Mouse (Mus musculus) right cerebral cortex, postnatal 10 days (tissue): ENCODE results near the gene Cdc42ep4.
A peak's percentile ranks its signal among the peaks of the same experiment; 100 is the strongest.

ENCODE experiments used
- DNase-seq, 2 experiments: peaks; one replicate each; pipeline ENCODE4 v3.0.0; 2021; ENCODE audit warnings: low spot score in 2 of 2

Cdc42ep4 gene

DNA sequence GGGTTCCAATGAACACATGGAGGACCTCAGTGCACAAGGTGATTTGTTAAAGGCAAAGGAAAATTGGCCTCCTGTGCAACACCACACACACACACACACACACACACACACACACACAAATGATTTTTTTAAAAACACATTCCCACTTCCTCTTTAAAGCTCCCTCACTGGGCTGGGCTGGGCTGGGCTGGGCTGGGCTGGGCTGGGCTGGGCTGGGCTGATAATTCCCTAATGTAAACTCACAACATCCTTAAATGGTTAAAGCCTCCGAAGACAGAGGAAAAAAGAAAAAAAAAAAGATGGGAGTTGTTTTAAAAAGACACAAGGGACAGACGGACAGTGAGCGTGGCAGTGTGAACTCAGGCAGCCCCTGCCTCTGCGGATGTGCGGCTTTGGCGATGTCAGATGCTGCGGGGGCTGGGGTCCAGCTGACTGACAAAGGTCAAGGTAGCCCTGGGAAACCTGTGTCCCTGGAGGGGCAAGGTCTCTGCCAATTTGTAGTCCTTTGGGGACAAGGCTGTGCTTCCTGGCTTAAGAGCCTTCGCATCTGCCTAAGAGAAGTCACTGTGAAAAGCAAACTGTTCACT lies 26.3 kb upstream of the Cdc42ep4 start:
- no peak for DNase-seq

DNA sequence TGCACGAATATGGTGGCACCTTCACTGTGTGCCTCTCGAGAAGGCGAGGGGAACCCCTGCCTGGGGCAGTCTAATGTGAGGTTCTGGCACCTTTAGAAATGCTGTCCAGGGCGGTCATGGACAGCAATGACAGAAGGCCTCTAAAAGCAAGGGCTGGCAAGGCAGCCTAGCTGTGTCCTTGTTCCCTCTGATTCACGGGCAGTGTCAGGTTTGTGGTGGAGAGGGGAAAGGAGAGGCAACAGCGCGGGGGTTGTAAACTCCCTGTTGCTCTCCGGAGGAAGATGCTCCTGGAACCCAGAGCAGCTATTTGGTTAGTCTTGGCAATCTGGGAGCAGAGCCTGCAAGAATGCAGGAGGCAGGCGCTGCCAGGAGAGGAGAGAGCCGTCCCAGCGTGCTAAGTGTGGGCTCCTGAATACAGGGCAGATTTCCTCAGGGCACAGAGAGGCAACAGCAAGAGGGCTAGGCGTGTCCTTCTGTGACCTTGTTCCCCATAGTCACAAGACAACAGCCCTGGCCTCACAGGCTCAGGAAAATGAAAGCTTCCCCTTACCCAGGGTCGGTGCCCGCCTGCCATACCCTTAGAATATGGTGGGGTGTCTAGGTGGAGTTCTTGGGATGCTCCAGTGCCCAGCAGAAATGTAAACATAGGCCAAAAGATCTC lies 25.3 kb upstream of the Cdc42ep4 start:
- no peak for DNase-seq

DNA sequence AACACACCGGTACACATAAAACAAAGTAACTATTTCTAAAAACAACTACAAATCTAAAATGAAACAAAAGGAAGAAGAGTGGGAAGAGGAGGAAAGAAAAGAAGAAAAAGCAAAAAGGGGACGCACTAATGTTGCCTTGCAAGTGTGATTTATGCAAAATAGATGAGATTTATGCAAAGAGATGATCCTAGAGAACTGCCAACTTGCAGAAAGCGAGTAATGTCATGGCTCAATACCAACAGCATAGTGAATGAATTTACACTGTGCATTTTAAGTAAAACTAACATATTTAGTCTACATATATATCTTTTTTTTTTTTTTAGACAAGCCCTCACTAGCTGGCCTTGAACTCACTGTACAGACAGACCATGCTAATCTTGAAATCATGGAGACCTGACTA lies 23.1 kb upstream of the Cdc42ep4 start:
- no peak for DNase-seq

DNA sequence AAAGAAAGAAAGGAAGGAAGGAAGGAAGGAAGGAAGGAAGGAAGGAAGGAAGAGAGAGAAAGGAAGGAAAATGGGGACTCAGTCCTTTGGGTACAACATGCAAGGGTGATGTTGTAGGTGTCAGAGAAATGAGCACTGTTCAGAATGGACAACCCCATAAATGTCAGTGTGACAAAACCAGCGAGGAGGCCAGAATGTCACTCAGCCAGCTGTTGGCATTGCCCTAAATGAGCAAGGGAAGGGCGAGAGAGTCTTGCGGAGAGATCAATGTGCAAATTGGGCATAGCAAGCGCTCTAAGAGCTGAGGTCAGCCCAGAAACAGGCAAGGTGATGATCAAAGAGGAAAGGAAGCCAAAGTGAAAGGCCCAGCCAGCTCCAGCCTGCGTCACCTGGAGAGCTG lies 21.5 kb upstream of the Cdc42ep4 start:
- no peak for DNase-seq

DNA sequence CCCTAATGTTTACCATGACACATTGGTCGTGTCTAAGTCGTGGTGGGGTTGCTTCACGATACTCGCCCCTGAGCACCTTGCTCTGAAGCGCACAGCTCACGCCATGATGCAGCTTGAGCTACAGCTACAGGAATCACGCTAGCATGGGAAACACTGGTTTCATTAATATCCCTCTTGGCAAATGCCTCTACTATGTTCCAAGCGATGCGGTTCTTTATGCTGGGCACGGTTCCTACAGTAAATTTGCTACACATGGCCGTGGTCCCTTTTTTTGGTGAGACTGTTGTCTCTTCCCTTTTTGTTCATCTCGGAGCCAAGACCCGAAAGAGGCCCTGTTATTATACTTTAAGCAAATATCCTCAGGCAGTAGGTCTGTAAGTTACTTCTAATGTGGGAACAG lies 19.5 kb upstream of the Cdc42ep4 start:
- DNase-seq, result no peak

DNA sequence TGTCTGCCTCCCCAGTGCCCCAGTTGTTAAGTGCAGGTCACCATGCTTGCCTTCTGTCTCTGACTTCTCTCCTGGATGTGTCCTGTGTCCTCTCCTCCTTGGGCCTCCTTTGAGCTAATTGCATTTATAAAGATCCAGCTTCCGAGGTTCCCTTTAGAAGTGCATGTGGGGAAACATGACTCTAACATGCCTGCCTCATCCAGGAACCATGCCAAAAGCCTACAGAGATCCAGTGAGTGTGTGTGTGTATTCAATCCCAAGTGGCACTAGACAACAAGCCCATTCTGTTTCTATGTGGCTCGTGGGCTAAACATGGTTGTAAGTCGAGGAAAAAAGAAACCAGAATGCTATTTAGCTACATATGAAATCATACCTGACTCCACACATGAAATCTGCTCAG lies 16.7 kb upstream of the Cdc42ep4 start:
- DNase-seq, result no peak

DNA sequence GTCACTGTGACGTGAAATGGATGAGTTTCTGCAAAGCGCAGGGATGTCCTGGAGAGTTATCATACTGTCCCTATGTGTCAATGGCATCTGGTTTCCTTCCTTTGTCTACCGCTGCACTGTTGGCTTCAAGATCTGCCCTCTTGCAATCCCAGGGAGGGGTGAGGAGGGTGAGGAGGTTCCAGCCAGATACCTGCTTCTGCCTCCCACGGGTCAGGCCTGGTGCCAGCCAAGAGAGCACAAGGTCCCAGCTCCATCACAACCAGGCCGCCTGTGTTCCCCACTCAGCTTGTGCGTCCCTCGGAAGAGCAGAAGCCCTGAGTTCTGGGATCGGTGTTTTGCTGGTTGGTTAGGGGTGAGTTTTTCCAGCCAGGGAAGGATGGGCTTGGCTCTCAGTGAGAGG lies 15.6 kb upstream of the Cdc42ep4 start:
- DNase-seq, result no peak

DNA sequence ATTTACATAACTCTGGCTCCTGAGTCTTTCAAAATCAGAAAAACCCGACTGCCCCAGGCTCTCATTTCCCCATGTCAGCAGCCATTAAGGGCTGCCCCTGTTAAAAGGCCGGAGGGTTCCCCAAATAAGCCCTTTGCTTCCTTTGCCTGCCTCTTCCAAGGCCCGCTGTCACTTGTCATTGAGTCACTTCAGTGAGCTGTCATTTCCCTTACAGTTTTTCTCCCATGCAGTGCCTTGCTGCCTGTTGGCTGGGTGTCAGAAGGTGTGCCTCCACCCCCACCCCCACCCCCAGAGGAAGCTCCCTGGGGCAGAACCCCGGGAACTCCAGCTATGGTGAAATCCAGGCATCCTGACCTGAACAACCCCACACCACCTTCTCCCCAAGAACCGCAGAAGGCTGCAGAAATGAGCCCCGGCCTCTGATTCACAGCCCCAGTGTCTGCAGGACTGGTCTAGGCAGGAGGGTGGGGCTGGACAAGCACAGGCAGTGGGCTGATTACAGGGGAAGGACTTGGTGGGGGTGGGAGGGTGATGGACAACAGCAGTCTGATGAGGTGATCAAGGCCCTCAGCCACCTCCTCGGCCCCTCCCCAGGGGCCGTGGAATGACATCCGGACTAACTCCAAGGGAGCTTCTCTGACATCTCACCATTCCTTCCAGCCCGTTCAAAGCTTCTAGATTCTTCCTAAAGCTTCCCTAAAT lies 14.8 kb upstream of the Cdc42ep4 start:
- DNase-seq, result no peak

DNA sequence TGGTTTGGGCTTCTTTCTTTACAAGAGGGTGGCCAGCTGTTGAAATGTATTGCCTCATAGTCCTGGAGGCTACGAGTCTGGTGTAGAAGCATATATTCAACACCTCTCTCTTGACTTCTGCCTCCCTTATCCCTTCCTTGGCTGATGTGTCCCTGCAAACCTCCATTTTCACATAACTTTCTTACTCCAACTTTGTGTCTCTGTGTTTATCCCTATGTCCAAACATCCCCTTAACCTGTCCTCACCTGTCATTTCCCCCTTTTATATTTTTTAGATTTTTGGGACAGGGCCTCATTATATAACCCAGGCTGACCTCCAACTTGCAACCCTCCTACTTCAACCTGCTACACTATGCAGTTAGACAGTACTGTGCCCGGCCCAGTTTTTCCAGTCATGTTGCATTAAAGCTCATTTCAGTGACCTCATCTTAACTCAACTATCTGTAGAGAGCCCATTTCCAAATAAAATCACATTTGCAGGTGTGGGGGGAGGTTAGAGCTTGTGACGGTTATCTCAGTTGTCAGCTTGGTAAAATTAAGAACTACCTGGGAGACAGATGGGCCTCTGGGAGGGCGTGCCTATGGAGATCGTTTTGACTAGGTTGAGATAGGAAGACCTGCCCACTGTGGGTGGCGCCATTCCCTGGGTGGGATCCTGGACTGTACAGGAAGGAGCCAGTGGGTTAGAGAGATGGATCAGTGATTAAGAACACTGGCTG lies 12.6 kb upstream of the Cdc42ep4 start:
- no peak for DNase-seq

DNA sequence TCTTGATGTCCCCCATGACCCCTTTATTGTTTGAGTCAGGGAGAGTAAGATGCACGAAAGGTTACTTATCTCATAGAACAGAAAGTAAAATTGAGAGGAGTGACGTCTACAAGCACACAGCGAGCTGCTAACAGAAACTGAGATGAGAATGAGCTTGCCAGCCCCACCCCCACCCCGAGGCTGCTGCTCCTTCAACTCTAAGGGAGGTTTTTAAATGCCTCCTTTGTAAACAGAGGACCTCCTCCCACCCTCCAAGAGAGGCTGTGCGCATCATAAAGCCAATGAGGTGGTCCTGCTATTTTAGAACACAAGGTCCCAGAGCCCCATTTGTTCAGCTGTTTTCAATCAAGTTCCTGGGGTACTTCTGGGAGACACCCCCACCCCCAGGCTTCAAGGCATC lies 11.8 kb upstream of the Cdc42ep4 start:
- no peak for DNase-seq

DNA sequence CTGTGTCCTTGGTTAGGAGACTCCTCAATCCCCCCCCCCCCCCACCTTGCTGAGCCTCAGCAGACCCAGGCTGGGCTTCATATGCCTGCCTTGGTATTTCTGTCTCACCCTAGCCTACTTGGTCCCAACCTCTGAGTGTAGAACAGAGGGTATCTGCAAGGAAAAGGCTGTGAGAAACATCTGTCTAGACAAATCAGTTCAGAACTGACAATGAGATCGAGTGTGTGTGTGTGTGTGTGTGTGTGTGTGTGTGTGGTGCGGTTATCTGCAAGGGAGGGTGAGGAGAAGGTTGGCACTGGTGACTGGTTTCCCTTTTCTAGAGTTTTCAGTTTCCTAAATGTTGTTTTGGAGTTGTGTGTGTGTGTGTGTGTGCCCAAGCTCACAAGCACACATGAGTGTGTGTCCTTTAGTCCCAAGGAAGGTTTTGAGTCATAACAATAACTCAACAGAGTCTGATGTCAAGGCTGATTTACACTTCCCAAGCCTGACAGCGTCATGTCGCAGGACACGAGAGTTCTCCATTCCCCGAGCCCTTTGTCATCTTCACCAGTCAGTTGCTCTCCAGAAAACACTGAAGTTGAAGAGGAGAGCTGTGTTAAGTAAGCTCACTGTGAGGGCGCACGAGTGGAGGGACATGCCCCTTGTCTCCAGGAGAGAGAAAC lies 10.6 kb upstream of the Cdc42ep4 start:
- no peak for DNase-seq

DNA sequence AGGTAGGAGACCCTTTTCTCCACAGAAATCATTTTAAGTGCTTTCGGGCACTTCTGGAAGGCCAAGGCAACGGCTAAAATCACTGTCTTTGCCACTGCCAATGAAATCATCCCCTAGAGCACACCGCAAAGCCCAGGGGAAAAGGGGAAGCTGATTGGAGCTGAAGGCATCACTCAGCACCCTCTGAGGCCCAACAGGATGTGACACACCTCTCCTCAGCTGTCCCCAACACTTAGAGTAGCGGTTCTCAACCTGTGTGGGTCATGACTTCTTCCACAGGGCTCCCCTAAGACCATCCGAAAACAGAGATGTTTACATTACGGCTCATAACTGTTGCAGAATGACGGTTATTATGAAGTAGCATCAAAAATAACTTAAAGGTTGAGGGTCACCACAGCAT lies 10.0 kb upstream of the Cdc42ep4 start:
- DNase-seq, result no peak

DNA sequence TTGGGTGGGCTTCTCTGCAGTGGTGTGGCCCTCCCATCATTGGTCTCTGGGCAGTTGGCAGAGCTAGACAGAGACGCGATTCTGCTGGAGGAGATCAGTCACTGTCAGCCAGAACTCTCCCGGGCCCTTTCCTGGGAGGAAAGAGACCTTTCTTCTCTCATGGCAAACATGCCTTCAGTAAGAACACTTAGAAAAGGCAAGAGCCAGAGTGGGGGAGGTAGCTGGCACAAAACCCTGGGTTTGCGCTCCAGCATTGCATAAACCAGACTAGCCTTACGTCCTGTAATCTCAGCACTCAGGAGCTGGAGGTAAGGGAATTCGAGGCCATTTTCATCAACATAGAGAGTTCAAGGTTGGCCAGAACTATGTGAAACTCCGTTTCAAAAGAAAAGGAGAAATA lies 8.8 kb upstream of the Cdc42ep4 start:
- no peak for DNase-seq

DNA sequence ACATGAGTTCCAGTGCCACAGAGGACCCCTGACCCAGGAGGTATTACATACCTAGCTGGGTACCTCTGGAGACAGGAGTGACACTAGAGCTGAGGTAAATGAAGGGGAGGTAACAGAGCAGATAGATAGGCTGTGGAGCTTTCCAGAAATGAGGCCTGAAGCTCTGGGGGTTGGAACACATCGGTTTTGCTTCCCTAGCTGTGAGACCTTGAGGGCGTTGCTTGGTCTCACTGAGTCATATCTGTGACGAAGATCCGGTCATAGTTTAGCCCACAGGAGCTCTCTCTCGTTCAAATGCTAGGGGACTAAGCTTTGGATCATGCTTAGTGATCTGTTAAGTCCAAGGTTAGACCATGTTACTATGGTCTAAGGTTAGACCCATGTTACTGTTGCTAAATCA lies 7.2 kb upstream of the Cdc42ep4 start:
- no peak for DNase-seq

DNA sequence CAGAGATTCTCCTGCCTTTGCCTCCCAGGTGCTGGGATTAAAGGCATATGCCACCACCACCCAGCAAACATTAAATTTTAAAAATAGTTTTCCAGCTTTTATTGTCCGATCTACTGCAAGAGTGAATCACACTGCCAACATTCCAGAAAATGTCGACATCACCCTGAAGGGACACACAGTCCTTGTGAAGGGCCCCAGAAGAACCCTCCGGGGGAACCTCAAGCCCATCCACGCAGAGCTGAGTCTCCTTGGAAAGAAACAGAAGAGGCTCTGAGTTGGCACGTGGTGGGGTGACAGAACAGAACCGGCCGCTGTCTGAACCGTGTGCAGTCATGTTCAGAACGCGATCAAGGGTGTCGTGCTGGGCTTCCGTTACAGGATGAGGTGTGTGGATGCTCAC lies 4.9 kb upstream of the Cdc42ep4 start:
- no peak for DNase-seq

DNA sequence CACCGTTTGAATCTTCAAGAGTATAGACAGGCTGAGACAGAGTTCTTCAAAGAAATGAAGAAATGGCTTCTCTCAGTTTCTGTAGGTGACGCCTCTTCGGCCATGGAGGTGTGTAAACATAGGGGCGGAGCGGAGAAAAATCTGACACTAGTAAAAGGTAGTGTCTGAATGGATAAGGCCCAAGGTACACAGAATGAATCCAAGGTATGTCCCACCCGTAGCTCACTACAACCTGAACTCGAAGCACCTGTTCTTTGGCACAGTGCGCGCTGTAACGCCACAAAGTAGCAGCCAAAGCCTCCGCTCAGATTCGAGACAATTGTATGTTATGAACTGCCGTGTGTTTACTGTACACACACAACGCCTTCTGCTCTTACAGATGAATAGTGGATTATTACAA lies 4.2 kb upstream of the Cdc42ep4 start:
- DNase-seq, result no peak

DNA sequence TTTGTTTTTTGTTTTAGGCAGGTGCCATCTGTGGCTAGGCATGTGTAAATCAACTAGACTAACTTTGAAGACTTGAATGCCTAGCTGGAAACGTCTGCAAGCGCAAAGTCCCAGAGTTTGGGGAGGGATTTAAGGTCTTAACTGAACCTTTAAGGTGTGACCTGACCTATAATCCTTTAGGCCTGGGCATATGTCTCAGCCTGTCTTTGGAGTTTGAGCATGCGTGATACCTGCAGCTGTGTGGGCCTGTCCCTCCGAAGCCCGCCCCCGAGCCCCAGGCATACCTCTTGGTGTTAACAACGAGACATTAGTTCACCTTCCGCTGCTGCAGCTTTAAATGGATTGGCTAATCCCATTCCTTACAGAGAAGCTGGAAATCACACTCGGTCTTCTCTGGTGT lies 3.2 kb upstream of the Cdc42ep4 start:
- DNase-seq, result no peak

DNA sequence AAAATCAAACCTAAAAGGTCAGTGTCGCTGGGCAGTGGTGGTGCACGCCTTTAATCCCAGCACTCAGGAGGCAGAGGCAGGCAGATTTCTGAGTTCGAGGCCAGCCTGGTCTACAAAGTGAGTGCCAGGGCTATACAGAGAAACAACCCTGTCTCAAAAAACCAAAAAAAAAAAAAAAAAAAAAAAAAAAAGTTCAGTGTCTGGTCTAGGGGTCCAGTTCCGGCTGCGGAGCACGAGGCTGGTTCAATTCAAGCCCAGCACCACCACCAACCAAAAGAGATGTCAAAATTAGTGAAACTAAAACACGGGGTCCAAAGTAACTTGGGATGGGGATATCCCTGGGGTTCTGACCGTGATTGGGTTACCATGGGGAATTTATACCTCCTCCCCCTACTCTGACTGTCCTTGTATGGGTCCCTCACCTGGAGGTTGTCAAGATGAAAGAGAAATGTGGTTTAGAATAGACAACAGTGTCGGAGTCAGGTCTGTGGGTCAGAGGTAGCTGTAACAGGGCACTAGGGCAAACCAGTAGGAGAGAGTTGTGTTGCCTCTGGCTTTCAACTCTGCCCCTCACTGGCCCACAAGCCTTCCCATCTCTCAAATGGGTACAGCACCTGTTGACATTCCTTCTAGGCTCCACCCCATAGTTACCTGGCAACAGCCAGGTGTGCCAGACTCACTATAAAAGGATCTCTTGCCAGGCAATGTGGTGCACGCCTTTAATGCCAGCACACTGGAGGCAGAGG lies 1.2 kb upstream of the Cdc42ep4 start:
- no peak for DNase-seq

DNA sequence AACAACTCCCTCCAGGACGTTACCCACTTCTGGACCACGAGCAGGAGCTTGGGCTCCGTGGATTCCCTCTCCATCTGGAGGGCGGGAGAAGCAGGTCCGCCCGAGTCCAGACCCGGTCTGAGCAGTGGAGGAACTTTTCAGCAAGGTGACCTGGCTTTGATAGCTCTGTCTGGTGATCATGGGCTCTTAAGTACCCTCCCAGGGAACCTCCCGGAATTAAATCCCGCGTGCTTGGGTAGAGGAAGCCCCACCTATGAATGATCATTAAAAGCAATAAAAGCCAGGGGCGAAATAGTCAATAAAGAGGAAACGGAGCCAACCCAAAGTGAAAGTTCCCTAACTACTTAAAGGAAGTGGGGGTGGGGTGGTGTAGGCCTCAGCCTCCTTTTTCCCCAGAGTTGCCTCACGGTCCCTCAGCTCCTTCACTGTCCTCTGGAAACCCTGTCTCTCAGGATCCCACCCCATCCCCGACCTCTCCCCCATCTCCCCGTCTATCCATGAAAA lies 529 bp upstream of the Cdc42ep4 start:
- DNase-seq, result no peak

DNA sequence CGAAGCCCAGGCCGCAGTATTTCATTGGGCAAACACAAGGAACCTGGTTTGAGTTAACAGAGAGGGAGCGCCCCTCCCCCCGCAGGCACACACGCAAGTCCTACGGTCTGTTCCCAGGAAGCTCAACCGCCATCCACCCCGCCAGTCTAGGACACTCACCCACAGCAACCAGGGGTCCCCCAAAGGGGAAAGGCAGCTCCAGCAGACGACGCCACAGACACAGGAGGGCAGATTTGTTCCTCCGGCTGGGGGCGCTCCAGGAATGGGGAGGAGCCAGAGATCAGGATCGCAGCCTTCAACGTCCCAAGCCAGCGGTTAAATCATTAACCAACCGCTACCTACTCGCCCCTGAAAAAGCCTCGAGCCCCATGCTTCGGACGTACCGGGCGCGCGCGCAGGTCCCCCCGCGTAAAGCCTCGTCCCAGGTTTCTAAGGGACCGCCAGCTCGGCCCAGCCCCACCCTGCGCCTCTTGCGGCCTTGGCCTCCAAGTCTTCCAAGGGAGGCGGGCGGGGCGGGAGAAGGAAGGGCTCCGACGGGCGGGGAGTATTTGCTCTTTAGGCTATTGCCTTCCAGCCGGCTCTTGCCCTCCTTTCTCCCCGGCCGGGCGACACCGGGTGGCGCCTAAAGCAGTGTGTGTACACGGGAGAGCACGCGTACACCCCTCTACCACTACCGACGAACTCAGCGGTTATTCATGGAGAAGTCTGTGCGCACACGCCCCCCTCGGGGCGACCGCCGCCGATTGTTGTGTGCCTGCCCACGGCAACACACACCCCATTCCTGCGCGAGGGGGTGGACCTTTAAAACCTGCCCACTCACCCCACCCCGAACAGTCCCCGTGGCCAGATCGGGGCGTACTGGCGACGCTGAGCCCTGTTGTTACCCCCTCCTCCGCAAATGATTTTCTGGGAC lies 854 bp downstream of the Cdc42ep4 start:
- peak; percentile 78 to 80 for DNase-seq
